Mouse (Mus musculus): ENCODE measurements around the gene Ifi204.
"Not testable (repeated sequence)": the region's sequence is repeated elsewhere in the genome, so short reads cannot be mapped to it uniquely, and the experiment has no call there.

Gene Ifi204

GRCm38 (mm10) chr1:173766848-173767617, at the start of gene Ifi204:
Gene Ifi204, minus strand, starts transcription at chr1:173766943.
- DNase-seq (ENCODE audit: low spot score), result not testable (repeated sequence)

- not testable (repeated sequence) for DNase-seq (ENCODE audit: low spot score)
These were observed 42.6 kb upstream of the Ifi204 start for GRCm38 (mm10) chr1:173809294-173809693.

GRCm38 (mm10) chr1:173802689-173803281, 36.0 kb upstream of the Ifi204 start:
- DNase-seq (ENCODE audit: low spot score), result not testable (repeated sequence)

GRCm38 (mm10) chr1:173802207-173802606, 35.5 kb upstream of the Ifi204 start:
- DNase-seq (ENCODE audit: low spot score), result not testable (repeated sequence)

- not testable (repeated sequence) for DNase-seq (ENCODE audit: low spot score)
These were observed 35.0 kb upstream of the Ifi204 start for GRCm38 (mm10) chr1:173801791-173802190.

GRCm38 (mm10) chr1:173773457-173773856, 6.7 kb upstream of the Ifi204 start:
- not testable (repeated sequence) for DNase-seq (ENCODE audit: low spot score)

GRCm38 (mm10) chr1:173760032-173760431, 6.7 kb downstream of the Ifi204 start:
- not testable (repeated sequence) for DNase-seq (ENCODE audit: low spot score)

GRCm38 (mm10) chr1:173742262-173742661, 24.5 kb downstream of the Ifi204 start:
- no peak for DNase-seq (ENCODE audit: low spot score)

GRCm38 (mm10) chr1:173741656-173742055, 25.1 kb downstream of the Ifi204 start, which contains the start of gene Ifi207:
Gene Ifi207, minus strand, starts transcription at chr1:173741747.
- DNase-seq (ENCODE audit: low spot score), result no peak

- no peak for DNase-seq (ENCODE audit: low spot score)
These were observed 26.2 kb downstream of the Ifi204 start for GRCm38 (mm10) chr1:173740537-173740936.

- DNase-seq (ENCODE audit: low spot score), result no peak
These were observed 29.8 kb downstream of the Ifi204 start for GRCm38 (mm10) chr1:173736986-173737385.

- DNase-seq (ENCODE audit: low spot score), result not testable (repeated sequence)
These were observed 31.7 kb downstream of the Ifi204 start for GRCm38 (mm10) chr1:173735015-173735414.

- DNase-seq (ENCODE audit: low spot score), result peak; percentile 41
These were observed 33.5 kb downstream of the Ifi204 start for GRCm38 (mm10) chr1:173733219-173733618.

All from ovary, postnatal 36 days (tissue).